Mouse (Mus musculus) kidney, adult 2 months (tissue): ENCODE data around the gene Stk16. TPM values are rescaled to one million over a fixed set of nuclear protein-coding genes. Genes with fewer than 3 reads are reported as not detected.

Source experiments
- DNase-seq: peaks from one replicate; pipeline ENCODE4 v3.0.0; 2021
- H3K27ac ChIP-seq: fragments of 200-500 bp; 2 replicates; pipeline ENCODE4 v1.5.1; 2012; ENCODE audit warnings: low read depth, low read length, control low read depth, inconsistent platforms; ENCODE audit not compliant: insufficient read depth
- H3K27me3 ChIP-seq: fragments of 200-500 bp; replicated peaks from 2 replicates; pipeline ENCODE4 v1.6.1; 2012; ENCODE audit warnings: mild to moderate bottlenecking, moderate library complexity, low read length, inconsistent platforms; ENCODE audit not compliant: control insufficient read depth, insufficient read depth
- H3K36me3 ChIP-seq: fragments of 200-500 bp; 2 replicates; pipeline ENCODE4 v1.6.1; 2012; ENCODE audit warnings: mild to moderate bottlenecking, moderate library complexity, low read length, inconsistent platforms; ENCODE audit not compliant: control insufficient read depth, insufficient read depth
- H3K4me1 ChIP-seq: fragments of 200-500 bp; 2 replicates; pipeline ENCODE4 v1.6.1; 2011; ENCODE audit warnings: low read length; ENCODE audit not compliant: control insufficient read depth, insufficient read depth
- H3K4me3 ChIP-seq: fragments of 200-500 bp; 2 replicates; pipeline ENCODE4 v1.5.1; 2011; ENCODE audit warnings: mild to moderate bottlenecking, low read depth, low read length, control low read depth; ENCODE audit not compliant: insufficient read depth
- CTCF ChIP-seq: fragments of 200-500 bp; conservative IDR thresholded peaks from 2 replicates; pipeline ENCODE4 v1.5.1; 2011; ENCODE audit warnings: low read depth, mild to moderate bottlenecking, control low read depth, low read length, moderate library complexity, mixed read lengths; ENCODE audit not compliant: insufficient read depth, insufficient read length
- POLR2A ChIP-seq: fragments of 200-500 bp; IDR thresholded peaks from one replicate; pipeline ENCODE4 v1.6.1; 2011; ENCODE audit warnings: low read depth, low read length, control low read depth
- WGBS: fragments of 180-500 bp; shearing (Covaris S2); methylation state at CpG from one replicate; pipeline ENCODE4 v1.1.7; 2018; 5-methylcytosine and 5-hydroxymethylcytosine counted together
- polyA plus RNA-seq: library from polyadenylated mRNA; depleted of rRNA; stranded (reverse); fragments of >200 nt; gene quantifications from 2 replicates; pipeline ENCODE4 v1.2.3, GENCODE M21; 2012

Gene Stk16
- polyA plus RNA-seq, 1 experiment, result 254 TPM

DNA sequence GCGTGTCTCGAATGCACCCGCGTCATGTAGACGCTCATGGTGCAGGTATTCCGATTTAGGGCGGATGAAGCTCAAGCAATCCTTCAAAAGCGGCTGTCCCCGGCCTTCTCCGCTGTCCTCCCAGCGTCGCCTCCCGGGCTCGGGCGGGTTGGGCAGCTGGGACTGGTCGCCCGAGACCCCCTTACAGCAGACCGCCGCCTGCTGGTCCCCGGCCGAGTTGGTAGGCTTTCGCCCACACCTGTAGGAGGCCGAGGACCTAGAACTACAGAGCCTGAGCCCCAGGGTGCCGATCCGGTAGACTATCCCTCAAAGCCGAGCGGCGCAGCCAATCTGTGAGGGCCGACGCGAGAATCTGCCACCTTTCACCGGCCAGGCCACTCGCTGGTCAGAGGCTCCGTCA, 8.9 kb downstream of the Stk16 start, which contains the start of gene Tuba4a:
Gene Tuba4a (minus strand): TSS at position 335 of the 400 bp plus-strand sequence.
- peak within 1 kb of the TSS; percentile 80 for H3K4me3 ChIP-seq
- H3K27ac ChIP-seq, result peak within 1 kb of the TSS; percentile 80
- TF ChIP-seq POLR2A (no peak), CTCF (no peak)
- H3K27me3 ChIP-seq, result no peaks in the 10 kb centered on the region
- peaks cover 6% of the 10 kb centered on the region; the same call in 1 of the 2 replicates for H3K36me3 ChIP-seq
- H3K4me1 ChIP-seq, result peaks cover 23% of the 10 kb centered on the region
- 3% methylated on average over 34 of the region's 34 CpGs for WGBS
- peak; percentile 54 for DNase-seq

DNA sequence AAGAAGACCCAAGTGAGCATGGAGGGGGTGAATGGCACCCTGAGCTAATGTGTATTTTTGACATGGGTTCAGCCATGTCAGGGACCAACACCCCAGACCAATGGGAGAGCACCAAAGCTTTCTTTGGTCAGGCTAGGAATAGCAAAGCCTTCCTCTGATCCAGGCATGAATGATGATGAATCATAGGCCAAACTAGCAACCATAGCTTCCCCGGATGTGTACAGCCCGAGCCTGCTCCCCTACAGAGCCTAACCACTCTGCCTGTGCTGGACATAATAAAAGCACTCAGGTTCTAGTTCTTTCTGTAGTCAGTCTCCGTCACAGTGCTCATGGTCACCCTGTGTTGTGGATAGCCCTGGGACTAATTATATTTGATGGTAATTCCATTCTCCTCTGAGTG, 10.9 kb downstream of the Stk16 start:
- Histone ChIP-seq H3K36me3 (no peaks in the 10 kb centered on the region), H3K27ac (no peak overlapping the region), H3K4me3 (no peak overlapping the region), H3K27me3 (no peaks in the 10 kb centered on the region), H3K4me1 (peaks cover 10% of the 10 kb centered on the region; the same call in 1 of the 2 replicates)
- 85% methylated on average over 3 of the region's 3 CpGs for WGBS
- DNase-seq, result no peak
- TF ChIP-seq CTCF (no peak), POLR2A (no peak)

DNA sequence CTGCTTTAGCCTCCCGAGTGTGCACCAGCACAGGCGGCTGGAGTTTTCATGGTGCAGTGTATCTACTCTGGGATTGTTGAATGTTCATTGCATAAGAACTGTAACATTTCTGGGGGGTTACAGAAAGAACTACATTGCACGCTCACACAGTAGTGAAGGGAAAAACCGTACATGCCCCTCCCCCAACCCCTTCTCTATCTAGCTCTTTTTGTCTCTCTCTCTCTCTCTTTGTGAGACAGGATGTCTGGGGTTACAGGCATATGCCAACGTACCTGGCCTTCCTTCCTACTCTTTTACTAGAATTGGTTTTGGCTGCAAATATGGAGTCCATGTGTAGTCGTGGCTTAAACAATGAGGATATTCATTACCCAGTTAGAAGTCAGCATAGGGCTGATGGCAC, 12.3 kb downstream of the Stk16 start:
- no peaks in the 10 kb centered on the region for H3K27me3 ChIP-seq
- DNase-seq, result no peak
- no peaks in the 10 kb centered on the region for H3K36me3 ChIP-seq
- TF ChIP-seq POLR2A, result no peak
- no peak for TF ChIP-seq CTCF
- H3K4me3 ChIP-seq, result no peak overlapping the region
- WGBS, result 80% methylated on average over 6 of the region's 6 CpGs
- peaks cover 3% of the 10 kb centered on the region; the same call in 1 of the 2 replicates for H3K4me1 ChIP-seq
- no peak overlapping the region for H3K27ac ChIP-seq

DNA sequence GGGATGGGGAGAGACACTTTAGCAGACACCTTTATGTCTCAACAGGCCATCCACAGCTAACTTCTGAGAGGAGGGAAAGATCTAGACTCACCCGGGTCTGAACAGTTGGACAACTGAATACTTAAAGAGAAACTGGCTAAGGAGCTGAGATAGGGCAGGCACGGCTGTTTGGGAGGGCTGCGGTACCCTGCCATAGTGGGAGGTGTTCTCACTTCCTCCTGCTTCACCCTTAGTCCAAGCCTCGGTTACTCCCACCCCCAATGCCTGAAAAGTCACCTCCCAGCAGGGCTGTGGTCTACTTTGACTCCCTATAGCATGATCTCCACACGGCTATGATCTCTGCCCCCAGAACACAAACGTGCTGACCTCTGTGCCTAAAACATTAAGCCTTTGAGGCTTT, 12.9 kb downstream of the Stk16 start:
- 64% methylated on average over 6 of the region's 6 CpGs for WGBS
- Histone ChIP-seq H3K27me3 (no peaks in the 10 kb centered on the region), H3K36me3 (no peaks in the 10 kb centered on the region), H3K27ac (no peak overlapping the region), H3K4me1 (peaks cover 3% of the 10 kb centered on the region; the same call in 1 of the 2 replicates), H3K4me3 (no peak overlapping the region)
- DNase-seq, result no peak
- TF ChIP-seq CTCF (no peak), POLR2A (no peak)

DNA sequence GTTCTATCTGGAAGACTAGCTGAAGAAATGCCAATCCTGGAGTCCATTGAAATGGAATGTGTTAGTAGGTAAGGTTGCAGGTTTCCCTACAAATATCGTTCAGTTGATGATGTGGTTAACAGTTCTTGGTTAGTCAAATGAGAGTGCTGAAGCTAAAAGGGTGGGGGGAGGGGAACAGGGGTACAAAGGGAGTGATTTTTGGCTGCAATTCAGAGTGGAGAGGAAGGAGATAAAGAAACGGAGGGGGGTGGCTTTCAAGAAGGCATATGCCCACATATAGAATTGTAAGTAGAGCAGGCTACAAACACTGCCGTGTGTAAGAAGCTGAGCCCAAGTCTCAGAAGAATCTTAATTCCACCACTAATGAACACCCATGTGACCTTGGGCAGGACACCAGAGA, 14.8 kb downstream of the Stk16 start:
- H3K4me3 ChIP-seq, result no peak overlapping the region
- WGBS, result 68% methylated on average over 3 of the region's 3 CpGs
- H3K27ac ChIP-seq, result no peak overlapping the region
- H3K36me3 ChIP-seq, result no peaks in the 10 kb centered on the region
- TF ChIP-seq POLR2A (no peak), CTCF (no peak)
- H3K4me1 ChIP-seq, result no peaks in the 10 kb centered on the region; the same call in 1 of the 2 replicates
- no peak for DNase-seq
- no peaks in the 10 kb centered on the region for H3K27me3 ChIP-seq

DNA sequence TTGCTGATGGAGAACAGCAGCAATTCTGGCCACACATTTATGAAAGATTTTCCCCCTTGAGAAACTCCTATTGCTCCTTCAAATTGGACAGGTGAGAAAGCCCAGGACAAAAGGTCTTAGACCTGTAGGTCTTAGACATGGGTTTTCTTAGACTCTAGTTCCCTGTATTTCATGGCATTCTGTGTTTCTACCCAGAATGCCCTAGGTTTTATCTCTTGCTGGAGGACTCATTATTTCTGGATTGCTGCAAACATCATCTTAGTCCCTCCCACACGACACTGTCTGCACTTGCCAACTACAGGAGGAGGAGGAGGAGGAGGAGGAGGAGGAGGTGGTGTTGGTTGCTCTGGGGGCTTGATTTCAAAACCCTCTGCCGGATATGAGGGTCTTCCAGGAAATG, 15.5 kb downstream of the Stk16 start:
- Histone ChIP-seq H3K4me1 (no peaks in the 10 kb centered on the region; the same call in 1 of the 2 replicates), H3K27me3 (no peaks in the 10 kb centered on the region), H3K27ac (no peak overlapping the region), H3K4me3 (no peak overlapping the region), H3K36me3 (no peaks in the 10 kb centered on the region)
- no peak for TF ChIP-seq POLR2A
- TF ChIP-seq CTCF, result no peak
- WGBS, result 41% methylated on average over 2 of the region's 2 CpGs
- DNase-seq, result no peak

DNA sequence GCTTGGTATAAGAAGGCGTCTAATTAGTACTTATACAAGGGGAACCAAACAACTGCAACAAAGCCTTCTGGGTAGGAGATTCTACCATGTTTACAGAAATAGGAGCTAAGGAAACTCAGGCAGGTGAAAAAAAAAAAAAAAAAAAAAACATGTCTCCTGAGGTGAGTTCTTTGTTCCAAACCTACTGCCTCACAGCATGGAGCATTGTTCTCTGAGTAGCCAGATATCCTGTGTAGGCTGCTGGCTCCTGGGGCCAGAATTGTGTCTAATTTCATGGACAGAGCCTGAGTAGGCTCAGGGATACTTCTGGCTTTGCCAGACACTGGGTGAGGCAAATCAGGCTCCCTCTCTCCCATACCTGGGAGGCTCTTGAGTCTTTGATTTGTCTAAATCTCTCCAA, 17.0 kb downstream of the Stk16 start:
- Histone ChIP-seq H3K4me3 (no peak overlapping the region), H3K36me3 (no peaks in the 10 kb centered on the region), H3K4me1 (no peaks in the 10 kb centered on the region; the same call in 1 of the 2 replicates), H3K27ac (no peak overlapping the region), H3K27me3 (no peaks in the 10 kb centered on the region)
- TF ChIP-seq CTCF, result no peak
- no peak for TF ChIP-seq POLR2A
- no peak for DNase-seq
- WGBS, result 82% methylated on average over 1 of the region's 1 CpGs

DNA sequence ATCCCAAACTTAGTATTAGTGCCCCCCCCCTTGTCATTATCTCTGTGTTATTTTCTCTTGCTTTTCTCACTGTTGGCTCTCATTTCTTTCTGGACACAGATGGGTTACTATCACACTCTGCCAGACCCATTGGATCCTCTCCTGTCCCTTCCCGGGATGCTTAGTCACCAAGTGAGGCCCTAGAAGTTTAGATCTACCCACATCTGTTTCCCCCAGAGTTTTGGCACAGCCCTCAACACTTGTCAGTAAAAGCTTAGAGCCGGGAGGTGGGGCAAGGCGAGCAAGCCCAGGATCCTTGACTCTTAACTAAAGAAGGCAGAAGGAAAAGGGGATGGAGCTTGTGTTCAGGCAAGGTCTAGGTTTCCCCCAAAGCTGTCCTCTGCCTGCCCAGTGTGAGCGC, 18.5 kb downstream of the Stk16 start:
- WGBS, result 66% methylated on average over 4 of the region's 4 CpGs
- H3K4me3 ChIP-seq, result no peak overlapping the region
- no peak for DNase-seq
- H3K27ac ChIP-seq, result no peak overlapping the region
- H3K36me3 ChIP-seq, result no peaks in the 10 kb centered on the region
- TF ChIP-seq CTCF (no peak), POLR2A (no peak)
- no peaks in the 10 kb centered on the region; the same call in 1 of the 2 replicates for H3K4me1 ChIP-seq
- H3K27me3 ChIP-seq, result no peaks in the 10 kb centered on the region
